Mouse (Mus musculus): Measurements from ENCODE around the gene Rfng. TPM values are rescaled to one million over a fixed set of nuclear protein-coding genes. Genes with fewer than 3 reads are reported as not detected.
A peak's percentile ranks its signal among the peaks of the same experiment; 100 is the strongest.

Gene Rfng
- polyA plus RNA-seq, 1 experiment from 2014 or later = 6.3 TPM

GRCm38 (mm10) chr11:120826016-120826953 is 42.3 kb upstream of the Rfng start:
- peaks cover 28% of the 10 kb centered on the region for H3K4me1 ChIP-seq (ENCODE audit: insufficient read depth)
- TF ChIP-seq EP300 (IDR thresholded peaks at IDR 0.05; ENCODE audit: low read depth) = no peak
- H3K27me3 ChIP-seq (ENCODE audit: insufficient read depth, low read length) = no peaks in the 10 kb centered on the region
- H3K36me3 ChIP-seq (replicated peaks; ENCODE audit: insufficient read depth, low read length) = no peaks in the 10 kb centered on the region; the same call in 1 of the 2 replicates
- no peak overlapping the region for H3K4me2 ChIP-seq (ENCODE audit: low read depth, low read length)
- DNase-seq (peak; percentile 14), ATAC-seq (no peak)
- no peak overlapping the region for H3K27ac ChIP-seq (ENCODE audit: low read depth)
- no peaks in the 10 kb centered on the region for H3K9me3 ChIP-seq (ENCODE audit: low read length)
- 83% methylated on average over 8 of the region's 8 CpGs for WGBS (ENCODE audit: insufficient replicate concordance)
- no peak overlapping the region for H3K4me3 ChIP-seq (ENCODE audit: low read depth, low read length)
- H3K9ac ChIP-seq (replicated peaks) = no peak overlapping the region

DNA sequence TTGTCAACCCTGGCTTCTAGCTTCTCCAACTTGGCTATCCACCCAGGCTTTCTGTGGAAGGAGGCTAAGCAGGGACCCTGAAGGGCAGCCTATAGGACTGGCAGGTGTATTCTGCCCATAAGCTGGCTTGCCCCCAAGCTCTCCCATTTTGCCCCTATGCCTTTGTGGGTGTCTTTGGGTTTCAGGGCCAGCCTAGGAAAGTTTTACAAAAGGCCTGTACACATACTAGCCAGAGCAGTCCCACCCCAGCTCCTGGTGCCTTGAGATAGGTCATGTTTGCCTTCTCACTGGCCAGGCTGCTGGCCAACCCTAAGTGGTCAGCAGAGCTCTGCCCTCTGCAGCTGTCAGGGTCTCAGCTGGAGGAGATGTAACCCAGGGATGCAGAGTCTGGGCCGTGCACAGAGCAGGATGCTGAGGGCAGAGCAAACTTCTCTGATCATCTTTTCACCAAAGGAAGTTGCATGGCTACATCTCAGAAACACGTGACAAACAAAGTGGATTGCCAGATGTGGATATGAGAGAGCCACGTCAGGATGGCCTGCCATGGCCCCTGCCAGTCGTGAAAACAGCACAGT is 41.4 kb upstream of the Rfng start:
- Histone ChIP-seq H3K27ac (ENCODE audit: low read depth) (peak overlapping the region; percentile 79), H3K36me3 (replicated peaks; ENCODE audit: insufficient read depth, low read length) (peaks cover 7% of the 10 kb centered on the region), H3K4me3 (ENCODE audit: low read depth, low read length) (peak overlapping the region; percentile 68), H3K9ac (replicated peaks) (peak overlapping the region; percentile 59; the same call in 1 of the 2 replicates), H3K9me3 (ENCODE audit: low read length) (no peaks in the 10 kb centered on the region), H3K27me3 (ENCODE audit: insufficient read depth, low read length) (no peaks in the 10 kb centered on the region), H3K4me2 (ENCODE audit: low read depth, low read length) (peak overlapping the region; percentile 86), H3K4me1 (ENCODE audit: insufficient read depth) (peaks cover 27% of the 10 kb centered on the region)
- TF ChIP-seq EP300 (IDR thresholded peaks at IDR 0.05; ENCODE audit: low read depth) = no peak
- TF ChIP-seq CTCF (IDR thresholded peaks at IDR 0.05; ENCODE audit: low read depth) = no peak
- ATAC-seq = no peak
- 51% methylated on average over 4 of the region's 4 CpGs for WGBS (ENCODE audit: insufficient replicate concordance)
- peak; percentile 19 for DNase-seq

- 2% methylated on average over 21 of the region's 21 CpGs for WGBS (ENCODE audit: insufficient replicate concordance)
- Histone ChIP-seq H3K4me3 (ENCODE audit: low read depth, low read length) (peak overlapping the region; percentile 68), H3K36me3 (replicated peaks; ENCODE audit: insufficient read depth, low read length) (peaks cover 12% of the 10 kb centered on the region), H3K4me1 (ENCODE audit: insufficient read depth) (peaks cover 24% of the 10 kb centered on the region), H3K9me3 (ENCODE audit: low read length) (no peaks in the 10 kb centered on the region), H3K9ac (replicated peaks) (peak overlapping the region; percentile 59), H3K4me2 (ENCODE audit: low read depth, low read length) (peak overlapping the region; percentile 86), H3K27ac (ENCODE audit: low read depth) (peak overlapping the region; percentile 79), H3K27me3 (ENCODE audit: insufficient read depth, low read length) (no peaks in the 10 kb centered on the region)
- DNase-seq (peak; percentile 38), ATAC-seq (no peak; the same call in 1 of the 2 replicates)
- TF ChIP-seq CTCF (IDR thresholded peaks at IDR 0.05; ENCODE audit: low read depth) (no peak), EP300 (IDR thresholded peaks at IDR 0.05; ENCODE audit: low read depth) (no peak)
Measured at GRCm38 (mm10) chr11:120824787-120825288, 40.8 kb upstream of the Rfng start.

DNA sequence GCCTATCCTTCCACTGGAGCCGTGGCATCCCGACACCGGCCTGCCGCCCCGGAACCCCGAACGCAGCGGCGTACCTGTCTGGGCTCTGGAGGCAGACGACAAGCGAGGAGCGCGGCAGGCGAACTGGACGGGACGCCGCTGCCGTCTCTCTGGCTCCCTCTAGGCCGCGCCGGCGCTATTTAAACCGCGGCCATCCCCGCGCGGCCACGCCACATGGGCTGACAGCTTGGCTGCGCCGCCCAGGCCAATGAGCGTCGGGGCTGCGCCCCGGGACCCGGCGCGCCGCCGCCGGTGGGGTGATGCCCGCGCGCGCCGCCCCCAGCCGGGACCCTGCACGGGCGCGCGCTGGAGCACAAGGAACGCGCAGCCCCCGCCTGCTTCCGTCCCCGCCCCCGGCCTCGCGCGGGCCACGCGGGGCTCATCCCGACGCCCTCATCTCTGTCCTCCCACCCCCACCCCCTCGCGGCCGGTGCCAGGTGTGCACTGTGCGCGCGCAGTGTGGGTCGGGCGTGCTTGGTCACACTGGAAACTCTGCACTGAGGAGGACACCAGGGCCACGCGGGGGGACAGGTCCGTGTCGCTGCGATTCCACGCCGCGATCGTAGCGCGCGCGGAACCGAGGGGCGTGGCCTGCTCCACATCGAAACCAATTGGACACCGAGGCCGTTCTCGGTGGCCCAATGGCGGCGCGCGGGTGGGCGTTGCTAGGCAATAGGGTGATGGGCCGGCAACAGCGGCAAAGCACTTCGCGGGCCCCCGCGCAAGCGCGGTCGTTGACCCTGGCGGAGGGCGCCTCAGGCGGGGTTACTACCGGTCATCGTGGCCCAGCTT is 40.2 kb upstream of the Rfng start, which contains the start of gene Fasn:
TSS of gene Fasn (minus strand) at position 592 of the 831 bp plus-strand sequence.
- peaks cover 18% of the 10 kb centered on the region for H3K36me3 ChIP-seq (replicated peaks; ENCODE audit: insufficient read depth, low read length)
- H3K4me3 ChIP-seq (ENCODE audit: low read depth, low read length) = peak within 1 kb of the TSS; percentile 68
- peak within 1 kb of the TSS; percentile 69 for H3K9ac ChIP-seq (replicated peaks)
- H3K27me3 ChIP-seq (ENCODE audit: insufficient read depth, low read length) = no peaks in the 10 kb centered on the region
- H3K27ac ChIP-seq (ENCODE audit: low read depth) = peak within 1 kb of the TSS; percentile 79
- under 1% methylated on average over 84 of the region's 109 CpGs for WGBS (ENCODE audit: insufficient replicate concordance)
- H3K9me3 ChIP-seq (ENCODE audit: low read length) = no peaks in the 10 kb centered on the region
- H3K4me2 ChIP-seq (ENCODE audit: low read depth, low read length) = peak within 1 kb of the TSS; percentile 86
- ATAC-seq = peak; percentile 87
- H3K4me1 ChIP-seq (ENCODE audit: insufficient read depth) = peaks cover 22% of the 10 kb centered on the region
- peak; percentile 95 for DNase-seq
- peak; percentile 66 for TF ChIP-seq CTCF (IDR thresholded peaks at IDR 0.05; ENCODE audit: low read depth)
- no peak for TF ChIP-seq EP300 (IDR thresholded peaks at IDR 0.05; ENCODE audit: low read depth)

DNA sequence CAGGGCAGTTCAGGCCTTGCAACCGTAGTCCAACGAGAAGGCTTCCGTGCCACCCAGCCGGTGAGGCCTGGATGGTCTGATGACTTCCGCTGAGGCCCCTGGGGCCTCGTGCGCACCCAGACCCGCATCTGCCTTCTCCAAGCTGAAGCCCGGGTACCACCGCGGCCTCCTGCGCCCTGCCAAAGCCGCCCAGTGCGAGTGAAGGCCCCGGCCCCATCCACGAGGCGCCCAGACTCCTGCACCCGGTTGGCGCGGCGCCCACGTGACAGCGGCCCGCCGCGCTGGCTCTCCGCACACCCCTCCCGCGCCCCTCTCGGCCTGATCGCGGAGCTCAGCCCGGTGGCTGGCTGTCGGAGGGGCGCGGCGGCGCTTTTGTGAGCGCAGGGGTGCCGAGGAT is 39.5 kb upstream of the Rfng start:
- Histone ChIP-seq H3K9ac (replicated peaks) (peak overlapping the region; percentile 69), H3K27ac (ENCODE audit: low read depth) (peak overlapping the region; percentile 72), H3K4me1 (ENCODE audit: insufficient read depth) (peaks cover 22% of the 10 kb centered on the region), H3K9me3 (ENCODE audit: low read length) (no peaks in the 10 kb centered on the region), H3K4me2 (ENCODE audit: low read depth, low read length) (peak overlapping the region; percentile 86), H3K4me3 (ENCODE audit: low read depth, low read length) (peak overlapping the region; percentile 68), H3K27me3 (ENCODE audit: insufficient read depth, low read length) (no peaks in the 10 kb centered on the region), H3K36me3 (replicated peaks; ENCODE audit: insufficient read depth, low read length) (peaks cover 24% of the 10 kb centered on the region)
- DNase-seq (no peak), ATAC-seq (peak; percentile 37)
- no peak for TF ChIP-seq EP300 (IDR thresholded peaks at IDR 0.05; ENCODE audit: low read depth)
- no peak for TF ChIP-seq CTCF (IDR thresholded peaks at IDR 0.05; ENCODE audit: low read depth)
- 2% methylated on average over 34 of the region's 40 CpGs for WGBS (ENCODE audit: insufficient replicate concordance)

All from liver, postnatal 0 days (tissue).